Mouse (Mus musculus) heart, embryonic 12.5 days (tissue): Measurements from ENCODE around the gene Top1. TPM values are rescaled to one million over a fixed set of nuclear protein-coding genes. Genes with fewer than 3 reads are reported as not detected.
"Not testable (repeated sequence)": the region's sequence is repeated elsewhere in the genome, so short reads cannot be mapped to it uniquely, and the experiment has no call there.

Experiments used
- ATAC-seq: fragments of 200-750 bp; cut with Nextera tagmentation; 2 replicates; pipeline ENCODE4 v1.8.0; 2017; ENCODE audit warnings: moderate TSS enrichment, moderate library complexity; ENCODE audit not compliant: insufficient number of reproducible peaks, low FRiP score
- H3K27ac ChIP-seq: fragments of 300-500 bp; sonication (generic); 2 replicates; pipeline ENCODE4 v1.5.1; 2016; ENCODE audit warnings: mild to moderate bottlenecking, moderate library complexity; ENCODE audit not compliant: poor library complexity, severe bottlenecking
- H3K27me3 ChIP-seq: fragments of 300-500 bp; sonication (generic); replicated peaks from 2 replicates; pipeline ENCODE4 v1.6.1; 2016; ENCODE audit warnings: mild to moderate bottlenecking, moderate library complexity
- H3K36me3 ChIP-seq: fragments of 300-500 bp; sonication (generic); 2 replicates; pipeline ENCODE4 v1.6.1; 2016; ENCODE audit warnings: mild to moderate bottlenecking, moderate library complexity
- H3K4me1 ChIP-seq: fragments of 300-500 bp; sonication (generic); replicated peaks from 2 replicates; pipeline ENCODE4 v1.6.1; 2016; ENCODE audit warnings: mild to moderate bottlenecking
- H3K4me2 ChIP-seq: fragments of 300-500 bp; sonication (generic); 2 replicates; pipeline ENCODE4 v1.6.1; 2016; ENCODE audit warnings: mild to moderate bottlenecking, moderate library complexity
- H3K4me3 ChIP-seq: fragments of 300-500 bp; sonication (generic); 2 replicates; pipeline ENCODE4 v1.5.1; 2016; ENCODE audit warnings: mild to moderate bottlenecking
- H3K9ac ChIP-seq: fragments of 300-500 bp; sonication (generic); 2 replicates; pipeline ENCODE4 v1.6.1; 2016; ENCODE audit warnings: mild to moderate bottlenecking, moderate library complexity
- H3K9me3 ChIP-seq: fragments of 300-500 bp; sonication (generic); replicated peaks from 2 replicates; pipeline ENCODE4 v1.6.1; 2016; ENCODE audit warnings: mild to moderate bottlenecking, moderate library complexity
- WGBS: fragments of 180-500 bp; shearing (Covaris S2); methylation state at CpG from one replicate; pipeline ENCODE4 v1.1.7; 2016; 5-methylcytosine and 5-hydroxymethylcytosine counted together
- polyA plus RNA-seq: library from polyadenylated mRNA; unstranded; fragments of >200 nt; fragmentation: Nextera tagmentation; extraction: Ambion mirVana; gene quantifications from 2 replicates; pipeline ENCODE4 v1.2.1, GENCODE M21; 2016

Gene Top1
- polyA plus RNA-seq, 1 experiment from 2014 or later = 60.1 TPM

DNA sequence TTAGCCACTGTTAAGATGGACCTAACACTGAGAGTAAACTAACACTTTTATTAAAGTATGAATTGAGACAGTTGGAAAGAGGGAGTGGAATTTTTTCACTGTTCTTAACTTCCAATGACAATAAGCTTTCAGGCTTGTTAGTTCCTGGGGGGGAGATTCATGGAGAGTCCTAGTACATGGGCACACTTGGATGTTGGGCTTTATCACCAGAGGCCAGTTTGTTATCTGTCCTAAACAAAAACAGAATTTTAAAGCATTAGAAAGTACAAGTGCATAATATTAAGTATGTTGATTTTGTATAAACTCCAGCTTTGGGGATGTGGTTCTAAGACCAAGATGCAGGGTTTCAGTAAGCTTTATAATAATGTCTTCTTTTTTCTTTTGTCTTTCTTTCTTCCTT lies 13.1 kb downstream of the Top1 start:
- H3K4me2 ChIP-seq = no peak overlapping the region
- ATAC-seq = 0 out of 2 replicates have a peak, but pooled peaks have one; percentile 20
- H3K27ac ChIP-seq = no peak overlapping the region
- H3K4me3 ChIP-seq = no peak overlapping the region
- H3K36me3 ChIP-seq = peaks cover 28% of the 10 kb centered on the region
- no peaks in the 10 kb centered on the region for H3K9me3 ChIP-seq
- H3K27me3 ChIP-seq = no peaks in the 10 kb centered on the region
- H3K4me1 ChIP-seq = no peaks in the 10 kb centered on the region; the same call in 1 of the 2 replicates
- no peak overlapping the region for H3K9ac ChIP-seq

DNA sequence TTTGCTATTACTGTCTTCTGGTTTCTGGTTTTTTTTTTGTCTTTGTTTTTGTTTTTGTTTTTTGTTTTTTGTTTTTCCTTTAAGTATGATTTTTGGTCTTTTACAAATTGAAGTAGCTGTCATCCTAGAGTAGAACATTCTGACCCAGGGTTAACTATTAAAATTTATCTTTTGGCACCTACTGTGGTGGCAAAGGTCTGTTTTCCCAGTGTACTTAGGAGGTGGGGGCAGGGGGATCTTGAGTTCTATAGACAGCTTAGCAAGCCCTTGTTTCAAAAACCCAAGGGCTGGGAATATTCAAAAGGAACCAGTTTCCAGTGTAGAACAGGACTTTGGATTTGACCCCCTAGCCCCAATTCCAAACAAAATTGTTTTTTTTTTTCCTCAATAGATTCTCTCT lies 18.7 kb downstream of the Top1 start:
- no peaks in the 10 kb centered on the region for H3K9me3 ChIP-seq
- ATAC-seq = no peak
- no peak overlapping the region for H3K9ac ChIP-seq
- no peak overlapping the region for H3K4me2 ChIP-seq
- no peak overlapping the region for H3K27ac ChIP-seq
- no peaks in the 10 kb centered on the region for H3K4me1 ChIP-seq
- H3K27me3 ChIP-seq = no peaks in the 10 kb centered on the region
- no peak overlapping the region for H3K4me3 ChIP-seq
- H3K36me3 ChIP-seq = peaks cover 8% of the 10 kb centered on the region

DNA sequence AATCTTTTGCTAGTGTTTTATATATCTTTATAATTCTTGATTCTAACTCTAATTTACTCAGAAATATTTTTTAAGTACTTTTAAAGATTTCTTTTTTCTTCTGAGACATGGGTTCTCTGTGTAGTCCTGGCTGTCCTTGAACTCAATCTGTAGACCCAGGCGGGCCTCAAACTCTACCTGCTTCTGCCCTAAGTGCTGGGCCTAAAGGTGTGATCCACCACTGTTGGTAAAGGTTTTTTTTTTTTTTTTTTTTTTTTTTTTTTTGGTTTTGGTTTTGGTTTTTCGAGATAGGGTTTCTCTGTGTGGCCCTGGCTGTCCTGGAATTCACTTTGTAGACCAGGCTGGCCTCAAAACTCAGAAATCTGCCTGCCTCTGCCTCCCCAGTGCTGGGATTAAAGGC lies 19.3 kb downstream of the Top1 start:
- WGBS = 93% methylated on average over 2 of the region's 2 CpGs
- not testable (repeated sequence) for H3K27ac ChIP-seq, ATAC-seq, H3K9me3 ChIP-seq, H3K27me3 ChIP-seq, H3K9ac ChIP-seq, H3K4me3 ChIP-seq, H3K4me1 ChIP-seq, H3K4me2 ChIP-seq
- H3K36me3 ChIP-seq = peaks cover 12% of the 10 kb centered on the region

DNA sequence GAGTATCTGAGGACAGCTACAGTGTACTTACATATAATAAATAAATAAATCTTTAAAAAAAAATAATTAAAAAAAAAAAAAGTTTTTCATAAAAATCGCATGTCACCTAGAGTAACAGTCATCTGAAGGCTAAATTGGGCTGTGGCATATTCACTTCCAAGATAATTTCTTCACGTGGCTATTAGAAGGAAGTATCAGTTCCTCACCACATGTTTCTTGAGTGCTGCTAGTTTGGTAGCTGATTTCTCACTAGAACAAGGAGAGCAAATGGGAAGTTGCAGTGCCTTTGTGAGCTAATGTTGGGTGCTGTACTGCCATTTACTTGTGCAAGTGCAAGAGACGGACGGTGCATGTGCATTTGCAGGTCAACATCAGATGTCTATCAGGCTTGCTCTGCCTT lies 21.6 kb downstream of the Top1 start:
- Histone ChIP-seq H3K4me3 (no peak overlapping the region), H3K9ac (no peak overlapping the region), H3K36me3 (peaks cover 14% of the 10 kb centered on the region), H3K4me1 (no peaks in the 10 kb centered on the region), H3K9me3 (no peaks in the 10 kb centered on the region), H3K27ac (no peak overlapping the region), H3K27me3 (no peaks in the 10 kb centered on the region), H3K4me2 (no peak overlapping the region)
- WGBS = 81% methylated on average over 4 of the region's 4 CpGs
- no peak for ATAC-seq

DNA sequence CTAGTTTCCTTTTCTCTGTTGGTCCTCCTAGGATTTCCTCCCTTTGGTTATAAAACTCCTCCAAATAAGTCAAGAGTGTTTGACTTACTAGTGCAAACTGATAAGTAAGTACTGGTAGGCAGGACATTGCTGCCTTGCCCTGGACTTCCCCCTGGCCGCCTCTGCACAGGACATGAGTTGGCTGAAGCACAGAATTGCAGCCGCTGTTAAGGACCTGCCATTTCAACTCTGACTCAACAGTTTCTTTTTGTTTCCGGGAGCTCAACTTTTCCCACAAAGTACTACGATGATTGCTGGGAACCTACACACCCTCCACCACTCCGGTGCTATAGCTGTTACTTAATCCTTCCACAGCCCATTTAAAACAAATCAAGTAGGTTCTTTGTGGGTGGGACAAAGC lies 54.6 kb downstream of the Top1 start:
- no peaks in the 10 kb centered on the region for H3K27me3 ChIP-seq
- no peak overlapping the region for H3K9ac ChIP-seq
- no peak overlapping the region for H3K4me2 ChIP-seq
- ATAC-seq = 0 out of 2 replicates have a peak, but pooled peaks have one; percentile 63
- no peak overlapping the region for H3K27ac ChIP-seq
- no peak overlapping the region for H3K4me3 ChIP-seq
- peaks cover 18% of the 10 kb centered on the region for H3K4me1 ChIP-seq
- no peaks in the 10 kb centered on the region for H3K9me3 ChIP-seq
- H3K36me3 ChIP-seq = peaks cover 44% of the 10 kb centered on the region
- WGBS = 35% methylated on average over 5 of the region's 5 CpGs

DNA sequence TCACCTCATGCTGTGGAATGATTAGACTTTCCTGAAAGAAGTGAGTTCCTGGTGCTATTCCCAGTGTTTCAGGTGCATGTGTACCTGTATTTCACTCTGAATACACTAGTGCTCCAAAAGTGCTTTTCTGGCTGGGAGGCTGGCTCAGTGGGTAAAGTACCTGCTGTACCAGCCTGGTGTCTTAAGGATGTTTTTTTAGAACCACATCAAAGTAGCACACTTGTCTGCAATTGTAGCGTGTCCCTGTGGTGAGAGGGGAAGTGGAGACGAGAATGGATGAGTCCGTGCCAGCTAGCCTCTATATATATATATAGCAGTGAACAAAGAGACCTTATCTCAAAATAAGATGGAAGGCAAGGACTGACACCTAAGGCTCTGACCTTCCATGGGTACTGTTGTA lies 55.9 kb downstream of the Top1 start:
- 55% methylated on average over 3 of the region's 3 CpGs for WGBS
- Histone ChIP-seq H3K9me3 (no peaks in the 10 kb centered on the region), H3K36me3 (peaks cover 48% of the 10 kb centered on the region), H3K27me3 (no peaks in the 10 kb centered on the region), H3K27ac (no peak overlapping the region), H3K4me3 (no peak overlapping the region), H3K9ac (no peak overlapping the region), H3K4me1 (peaks cover 18% of the 10 kb centered on the region), H3K4me2 (no peak overlapping the region)
- ATAC-seq = no peak

DNA sequence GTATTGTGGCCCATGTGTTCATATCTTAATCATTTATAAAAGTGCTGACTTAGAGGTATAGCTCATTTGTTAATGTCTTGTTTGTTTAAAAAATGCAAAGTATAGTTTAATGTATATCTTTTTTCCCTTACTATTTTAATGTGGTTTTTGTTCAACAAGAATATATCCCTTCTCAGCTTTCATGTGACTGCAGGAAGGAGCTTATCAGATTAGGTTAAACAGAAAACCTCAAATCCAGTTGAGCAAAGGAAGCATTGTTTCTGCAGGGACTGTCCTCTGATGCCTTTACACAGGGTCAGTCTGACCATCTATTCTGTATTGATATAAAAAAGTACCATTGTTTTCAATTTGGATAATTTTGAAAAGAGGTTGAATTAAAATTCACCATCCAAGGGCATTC lies 57.1 kb downstream of the Top1 start:
- Histone ChIP-seq H3K36me3 (peaks cover 50% of the 10 kb centered on the region), H3K9ac (no peak overlapping the region), H3K4me1 (peaks cover 18% of the 10 kb centered on the region), H3K27ac (no peak overlapping the region), H3K4me3 (no peak overlapping the region), H3K27me3 (no peaks in the 10 kb centered on the region), H3K4me2 (no peak overlapping the region), H3K9me3 (no peaks in the 10 kb centered on the region)
- ATAC-seq = no peak

DNA sequence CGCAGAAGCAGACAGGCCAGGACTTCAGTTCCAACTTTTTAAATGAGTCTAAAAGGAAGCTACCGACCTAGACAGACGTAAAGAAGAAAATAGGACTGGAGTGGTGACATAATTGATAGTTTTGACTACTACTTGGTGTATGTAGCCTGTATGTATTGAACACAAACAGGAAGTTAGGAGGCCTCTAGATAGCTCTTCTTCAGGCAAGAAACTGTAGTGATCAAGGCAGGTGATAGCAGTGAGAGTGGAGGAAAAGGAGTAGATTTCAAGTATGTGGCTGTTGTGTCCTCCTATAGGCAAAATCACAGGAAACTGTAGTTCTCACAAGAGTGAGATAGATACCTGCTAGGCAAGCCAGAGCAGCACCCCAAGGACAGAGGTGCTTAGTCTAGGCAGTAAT lies 62.0 kb downstream of the Top1 start:
- H3K36me3 ChIP-seq = peaks cover 57% of the 10 kb centered on the region
- no peaks in the 10 kb centered on the region for H3K9me3 ChIP-seq
- no peak for ATAC-seq
- H3K27me3 ChIP-seq = no peaks in the 10 kb centered on the region
- WGBS = 89% methylated on average over 3 of the region's 3 CpGs
- H3K9ac ChIP-seq = no peak overlapping the region
- H3K4me2 ChIP-seq = no peak overlapping the region
- no peak overlapping the region for H3K27ac ChIP-seq
- no peak overlapping the region for H3K4me3 ChIP-seq
- no peaks in the 10 kb centered on the region for H3K4me1 ChIP-seq

DNA sequence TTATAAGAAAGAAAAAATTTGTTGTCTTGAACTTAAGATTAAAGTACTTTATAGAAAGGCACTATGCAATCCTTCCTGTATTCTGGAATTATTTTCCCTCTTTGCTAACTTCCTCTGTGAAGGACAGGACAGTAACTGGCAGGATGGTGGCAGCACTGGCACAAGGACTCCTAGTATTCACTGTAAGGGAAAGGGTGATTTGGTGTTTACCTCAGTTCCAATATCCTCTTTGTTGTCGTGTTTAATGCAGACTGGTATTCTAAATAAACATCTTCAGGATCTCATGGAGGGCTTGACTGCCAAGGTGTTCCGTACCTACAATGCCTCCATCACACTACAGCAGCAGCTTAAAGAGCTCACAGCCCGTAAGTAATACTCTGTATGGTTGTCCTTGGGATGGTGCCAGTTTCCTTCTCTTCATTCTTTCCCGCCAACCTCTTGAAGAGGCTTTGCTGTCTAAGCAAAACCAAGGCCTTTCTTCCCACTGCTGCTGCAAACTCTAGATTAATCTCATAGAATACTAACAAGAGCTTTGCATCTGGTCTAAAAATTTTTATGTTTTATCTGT lies 69.9 kb downstream of the Top1 start:
- no peaks in the 10 kb centered on the region for H3K9me3 ChIP-seq
- no peak overlapping the region for H3K27ac ChIP-seq
- H3K4me2 ChIP-seq = no peak overlapping the region
- no peak overlapping the region for H3K4me3 ChIP-seq
- 81% methylated on average over 4 of the region's 4 CpGs for WGBS
- no peak overlapping the region for H3K9ac ChIP-seq
- no peaks in the 10 kb centered on the region for H3K4me1 ChIP-seq
- H3K36me3 ChIP-seq = peaks cover 87% of the 10 kb centered on the region
- ATAC-seq = no peak
- H3K27me3 ChIP-seq = no peaks in the 10 kb centered on the region

DNA sequence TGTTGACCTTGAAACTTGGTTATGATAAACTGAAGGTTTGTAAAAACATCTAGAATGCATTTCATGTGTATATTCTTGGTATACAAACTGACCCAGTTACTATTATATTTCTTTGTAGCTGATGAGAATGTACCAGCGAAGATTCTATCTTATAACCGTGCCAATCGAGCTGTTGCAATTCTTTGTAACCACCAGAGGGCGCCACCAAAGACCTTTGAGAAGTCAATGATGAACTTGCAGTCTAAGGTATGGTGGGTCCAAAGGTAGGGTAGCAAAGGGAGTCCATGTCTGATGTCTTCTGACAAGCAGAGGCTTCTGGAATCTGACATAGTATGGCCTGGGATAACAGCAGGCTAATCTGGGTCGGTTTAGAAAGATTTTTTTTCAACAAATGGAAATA lies 71.6 kb downstream of the Top1 start:
- H3K4me1 ChIP-seq = no peaks in the 10 kb centered on the region
- H3K9me3 ChIP-seq = no peaks in the 10 kb centered on the region
- no peak overlapping the region for H3K9ac ChIP-seq
- no peak for ATAC-seq
- no peaks in the 10 kb centered on the region for H3K27me3 ChIP-seq
- H3K4me3 ChIP-seq = no peak overlapping the region
- no peak overlapping the region for H3K27ac ChIP-seq
- WGBS = 76% methylated on average over 5 of the region's 5 CpGs
- peaks cover 83% of the 10 kb centered on the region for H3K36me3 ChIP-seq
- H3K4me2 ChIP-seq = no peak overlapping the region

DNA sequence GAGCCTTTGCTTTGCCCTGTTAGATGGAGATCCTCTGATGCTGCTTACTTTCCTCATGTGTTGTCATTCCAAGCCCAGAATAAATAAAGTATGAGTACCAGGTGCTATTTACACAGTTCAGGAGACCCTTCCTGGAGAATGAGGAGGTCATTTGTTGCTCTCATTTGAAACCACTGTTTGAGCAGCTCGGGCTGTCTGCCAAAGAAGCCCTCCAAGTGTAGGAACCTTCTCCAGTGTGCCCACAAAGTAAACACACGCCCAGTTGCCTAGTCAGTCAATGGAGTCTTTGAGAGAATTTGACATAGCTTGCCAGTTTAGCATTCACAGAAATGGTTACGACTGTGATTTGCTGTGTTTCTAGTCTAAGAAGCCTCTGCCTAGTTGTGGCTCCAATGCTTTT lies 73.1 kb downstream of the Top1 start:
- no peaks in the 10 kb centered on the region for H3K27me3 ChIP-seq
- H3K9ac ChIP-seq = no peak overlapping the region
- H3K4me1 ChIP-seq = no peaks in the 10 kb centered on the region
- H3K27ac ChIP-seq = no peak overlapping the region
- H3K4me2 ChIP-seq = no peak overlapping the region
- peaks cover 84% of the 10 kb centered on the region for H3K36me3 ChIP-seq
- no peak for ATAC-seq
- 90% methylated on average over 3 of the region's 3 CpGs for WGBS
- no peak overlapping the region for H3K4me3 ChIP-seq
- no peaks in the 10 kb centered on the region for H3K9me3 ChIP-seq

DNA sequence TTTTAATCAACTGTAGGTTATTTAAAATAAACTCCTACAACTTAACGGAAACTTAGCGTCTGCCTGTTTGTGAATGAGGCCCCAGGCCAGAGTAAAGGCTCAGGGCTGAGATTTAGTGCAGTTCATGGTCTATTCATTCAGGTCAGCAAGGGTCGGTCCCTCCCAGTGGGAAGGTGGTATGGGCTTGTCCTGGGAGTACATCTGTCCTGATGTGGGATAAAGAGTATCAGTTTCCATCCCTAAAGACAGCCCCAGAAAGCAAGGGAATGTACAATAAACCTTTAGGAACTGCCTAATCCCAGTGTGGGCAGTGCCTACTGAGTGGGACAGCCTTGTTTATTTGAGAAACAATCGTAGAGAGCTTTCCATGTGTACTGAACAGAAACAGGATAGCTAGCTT lies 77.0 kb downstream of the Top1 start:
- H3K4me3 ChIP-seq = no peak overlapping the region
- H3K27ac ChIP-seq = no peak overlapping the region
- H3K27me3 ChIP-seq = no peaks in the 10 kb centered on the region
- H3K36me3 ChIP-seq = peaks cover 63% of the 10 kb centered on the region
- no peak overlapping the region for H3K4me2 ChIP-seq
- no peak overlapping the region for H3K9ac ChIP-seq
- H3K4me1 ChIP-seq = no peaks in the 10 kb centered on the region
- H3K9me3 ChIP-seq = no peaks in the 10 kb centered on the region
- 86% methylated on average over 4 of the region's 4 CpGs for WGBS
- ATAC-seq = no peak
